Mouse (Mus musculus): ENCODE results near the gene Grsf1. TPM values are rescaled to one million over a fixed set of nuclear protein-coding genes. Genes with fewer than 3 reads are reported as not detected.
A peak's percentile ranks its signal among the peaks of the same experiment; 100 is the strongest.

The Grsf1 gene
- polyA plus RNA-seq (2015; fragmentation: Nextera tagmentation; extraction: Ambion mirVana): 36.1 and 59.0 TPM in 2 replicates

- H3K9ac ChIP-seq (replicated peaks; ENCODE audit: low read length): peak within 1 kb of the TSS; percentile 97
- H3K27me3 ChIP-seq (ENCODE audit: insufficient read depth, low read length): no peaks in the 10 kb centered on the region
- H3K9me3 ChIP-seq (ENCODE audit: low read length): no peaks in the 10 kb centered on the region
- ATAC-seq (ENCODE audit: low FRiP score, low TSS enrichment): peak; percentile 96
- peak within 1 kb of the TSS; percentile 88 for H3K4me3 ChIP-seq (ENCODE audit: low read length)
- under 1% methylated on average over 115 of the region's 127 CpGs for WGBS
- peak within 1 kb of the TSS; percentile 63 for H3K4me2 ChIP-seq (replicated peaks; ENCODE audit: low read depth, low read length)
- H3K36me3 ChIP-seq (ENCODE audit: insufficient read depth, low read length): peaks cover 15% of the 10 kb centered on the region
- peak within 1 kb of the TSS; percentile 96 for H3K27ac ChIP-seq (ENCODE audit: low read length)
- H3K4me1 ChIP-seq (ENCODE audit: insufficient read depth, low read length): peaks cover 13% of the 10 kb centered on the region
Observed at GRCm38 (mm10) chr5:88675443-88676387, at the start of gene Grsf1. Grsf1 (minus strand) TSS chr5:88676171.

- Histone ChIP-seq H3K9ac (replicated peaks; ENCODE audit: low read length) (no peak overlapping the region), H3K4me1 (ENCODE audit: insufficient read depth, low read length) (peaks cover 20% of the 10 kb centered on the region), H3K9me3 (ENCODE audit: low read length) (no peaks in the 10 kb centered on the region), H3K4me2 (replicated peaks; ENCODE audit: low read depth, low read length) (no peak overlapping the region), H3K27me3 (ENCODE audit: insufficient read depth, low read length) (no peaks in the 10 kb centered on the region), H3K36me3 (ENCODE audit: insufficient read depth, low read length) (no peaks in the 10 kb centered on the region), H3K4me3 (ENCODE audit: low read length) (no peak overlapping the region), H3K27ac (ENCODE audit: low read length) (no peak overlapping the region)
- WGBS: 54% methylated on average over 3 of the region's 3 CpGs
- ATAC-seq (ENCODE audit: low FRiP score, low TSS enrichment): no peak
Observed at GRCm38 (mm10) chr5:88724030-88724429, 48.1 kb upstream of the Grsf1 start.

- H3K9ac ChIP-seq (replicated peaks; ENCODE audit: low read length): peak overlapping the region; percentile 89
- ATAC-seq (ENCODE audit: low FRiP score, low TSS enrichment): no peak
- H3K4me2 ChIP-seq (replicated peaks; ENCODE audit: low read depth, low read length): peak overlapping the region; percentile 97
- H3K4me1 ChIP-seq (ENCODE audit: insufficient read depth, low read length): peaks cover 20% of the 10 kb centered on the region
- WGBS: 10% methylated on average over 4 of the region's 4 CpGs
- H3K9me3 ChIP-seq (ENCODE audit: low read length): no peaks in the 10 kb centered on the region
- H3K4me3 ChIP-seq (ENCODE audit: low read length): peak overlapping the region; percentile 83
- no peaks in the 10 kb centered on the region for H3K27me3 ChIP-seq (ENCODE audit: insufficient read depth, low read length)
- H3K27ac ChIP-seq (ENCODE audit: low read length): no peak overlapping the region
- H3K36me3 ChIP-seq (ENCODE audit: insufficient read depth, low read length): no peaks in the 10 kb centered on the region
Observed at GRCm38 (mm10) chr5:88722213-88722600, 46.2 kb upstream of the Grsf1 start.

- peak; percentile 60 for ATAC-seq (ENCODE audit: low FRiP score, low TSS enrichment)
- H3K4me3 ChIP-seq (ENCODE audit: low read length): peak overlapping the region; percentile 83
Observed at GRCm38 (mm10) chr5:88721565-88722212, 45.7 kb upstream of the Grsf1 start.

GRCm38 (mm10) chr5:88721003-88721475 lies 45.1 kb upstream of the Grsf1 start:
- H3K4me2 ChIP-seq (replicated peaks; ENCODE audit: low read depth, low read length): peak overlapping the region; percentile 97
- no peaks in the 10 kb centered on the region for H3K36me3 ChIP-seq (ENCODE audit: insufficient read depth, low read length)

More at GRCm38 (mm10) chr5:88721565-88722212, 45.7 kb upstream of the Grsf1 start:
- H3K4me1 ChIP-seq (ENCODE audit: insufficient read depth, low read length): peaks cover 20% of the 10 kb centered on the region
- peak overlapping the region; percentile 97 for H3K4me2 ChIP-seq (replicated peaks; ENCODE audit: low read depth, low read length)
- peak overlapping the region; percentile 89 for H3K9ac ChIP-seq (replicated peaks; ENCODE audit: low read length)
- peak overlapping the region; percentile 91 for H3K27ac ChIP-seq (ENCODE audit: low read length)
- no peaks in the 10 kb centered on the region for H3K36me3 ChIP-seq (ENCODE audit: insufficient read depth, low read length)
- no peaks in the 10 kb centered on the region for H3K27me3 ChIP-seq (ENCODE audit: insufficient read depth, low read length)
- WGBS: under 1% methylated on average over 31 of the region's 31 CpGs
- H3K9me3 ChIP-seq (ENCODE audit: low read length): no peaks in the 10 kb centered on the region

GRCm38 (mm10) chr5:88720116-88721002 lies 44.4 kb upstream of the Grsf1 start, which contains the start of gene Mob1b:
Mob1b (plus strand) TSS chr5:88720855.
- Histone ChIP-seq H3K4me3 (ENCODE audit: low read length) (peak within 1 kb of the TSS; percentile 83), H3K27ac (ENCODE audit: low read length) (peak within 1 kb of the TSS; percentile 91), H3K36me3 (ENCODE audit: insufficient read depth, low read length) (no peaks in the 10 kb centered on the region), H3K4me2 (replicated peaks; ENCODE audit: low read depth, low read length) (peak within 1 kb of the TSS; percentile 97), H3K27me3 (ENCODE audit: insufficient read depth, low read length) (no peaks in the 10 kb centered on the region), H3K9ac (replicated peaks; ENCODE audit: low read length) (peak within 1 kb of the TSS; percentile 89), H3K9me3 (ENCODE audit: low read length) (no peaks in the 10 kb centered on the region), H3K4me1 (ENCODE audit: insufficient read depth, low read length) (peaks cover 20% of the 10 kb centered on the region)
- WGBS: under 1% methylated on average over 51 of the region's 54 CpGs
- ATAC-seq (ENCODE audit: low FRiP score, low TSS enrichment): peak; percentile 97

More at GRCm38 (mm10) chr5:88721003-88721475, 45.1 kb upstream of the Grsf1 start:
- Histone ChIP-seq H3K9me3 (ENCODE audit: low read length) (no peaks in the 10 kb centered on the region), H3K27me3 (ENCODE audit: insufficient read depth, low read length) (no peaks in the 10 kb centered on the region), H3K9ac (replicated peaks; ENCODE audit: low read length) (peak overlapping the region; percentile 89), H3K27ac (ENCODE audit: low read length) (peak overlapping the region; percentile 91), H3K4me1 (ENCODE audit: insufficient read depth, low read length) (peaks cover 20% of the 10 kb centered on the region), H3K4me3 (ENCODE audit: low read length) (peak overlapping the region; percentile 83)
- WGBS: 0% methylated on average over 38 of the region's 38 CpGs
- ATAC-seq (ENCODE audit: low FRiP score, low TSS enrichment): peak; percentile 73

- Histone ChIP-seq H3K9me3 (ENCODE audit: low read length) (no peaks in the 10 kb centered on the region), H3K4me1 (ENCODE audit: insufficient read depth, low read length) (peaks cover 8% of the 10 kb centered on the region), H3K27ac (ENCODE audit: low read length) (no peak overlapping the region), H3K27me3 (ENCODE audit: insufficient read depth, low read length) (no peaks in the 10 kb centered on the region), H3K9ac (replicated peaks; ENCODE audit: low read length) (no peak overlapping the region), H3K36me3 (ENCODE audit: insufficient read depth, low read length) (no peaks in the 10 kb centered on the region), H3K4me2 (replicated peaks; ENCODE audit: low read depth, low read length) (no peak overlapping the region), H3K4me3 (ENCODE audit: low read length) (no peak overlapping the region)
- ATAC-seq (ENCODE audit: low FRiP score, low TSS enrichment): no peak
- 83% methylated on average over 2 of the region's 2 CpGs for WGBS
Observed at GRCm38 (mm10) chr5:88716983-88717382, 41.0 kb upstream of the Grsf1 start.

GRCm38 (mm10) chr5:88712328-88712727 lies 36.4 kb upstream of the Grsf1 start:
- H3K4me1 ChIP-seq (ENCODE audit: insufficient read depth, low read length): no peaks in the 10 kb centered on the region
- no peaks in the 10 kb centered on the region for H3K27me3 ChIP-seq (ENCODE audit: insufficient read depth, low read length)
- ATAC-seq (ENCODE audit: low FRiP score, low TSS enrichment): no peak
- H3K9me3 ChIP-seq (ENCODE audit: low read length): no peaks in the 10 kb centered on the region
- no peak overlapping the region for H3K4me3 ChIP-seq (ENCODE audit: low read length)
- no peak overlapping the region for H3K4me2 ChIP-seq (replicated peaks; ENCODE audit: low read depth, low read length)
- WGBS: 75% methylated on average over 6 of the region's 6 CpGs
- H3K36me3 ChIP-seq (ENCODE audit: insufficient read depth, low read length): no peaks in the 10 kb centered on the region
- no peak overlapping the region for H3K9ac ChIP-seq (replicated peaks; ENCODE audit: low read length)
- H3K27ac ChIP-seq (ENCODE audit: low read length): no peak overlapping the region

- Histone ChIP-seq H3K9ac (replicated peaks; ENCODE audit: low read length) (no peak overlapping the region), H3K9me3 (ENCODE audit: low read length) (no peaks in the 10 kb centered on the region), H3K36me3 (ENCODE audit: insufficient read depth, low read length) (no peaks in the 10 kb centered on the region), H3K27me3 (ENCODE audit: insufficient read depth, low read length) (no peaks in the 10 kb centered on the region), H3K27ac (ENCODE audit: low read length) (no peak overlapping the region), H3K4me1 (ENCODE audit: insufficient read depth, low read length) (no peaks in the 10 kb centered on the region), H3K4me2 (replicated peaks; ENCODE audit: low read depth, low read length) (no peak overlapping the region), H3K4me3 (ENCODE audit: low read length) (no peak overlapping the region)
- no peak for ATAC-seq (ENCODE audit: low FRiP score, low TSS enrichment)
- WGBS: 34% methylated on average over 10 of the region's 10 CpGs
Observed at GRCm38 (mm10) chr5:88711618-88712224, 35.8 kb upstream of the Grsf1 start.
